9 mouse cellular contexts compared by ENCODE assay signal in genomic region chr9:113441770-113442411, GRCm38 (mm10).
DNase-seq lines count a peak whose midpoint lies in the region; ATAC-seq and TF ChIP-seq lines count a peak whose summit lies in the region.
"Had no signal": no experiment of that assay in that cellular context is flagged by ENCODE, and none has a peak within 500 bp of the region (broad histone marks: within the 10 kb centered on the region; RNA-seq: fewer than 3 reads in every experiment).

No protein-coding gene starts in this region.

- H3K4me1 ChIP-seq in E14TG2a.4 (replicated peaks; ENCODE audit: low read depth, low read length) = peaks cover 30% of the 10 kb centered on the region
- H3K4me1 ChIP-seq in forebrain, embryonic 14.5 days (ENCODE audit: control insufficient read depth, insufficient read depth, low read length) = no peaks in the 10 kb centered on the region
- no peaks in the 10 kb centered on the region for H3K4me1 ChIP-seq in liver, embryonic 16.5 days (ENCODE audit: control insufficient read depth, low read depth, low read length)
- 0 out of 2 replicates have a peak, but pooled peaks cover 4% of the 10 kb centered on the region for H3K4me1 ChIP-seq in neural tube, embryonic 14.5 days (ENCODE audit: control insufficient read depth, insufficient read depth, low read length)

- 8% methylated on average over 21 of the region's 21 CpGs for WGBS in forebrain, embryonic 14.5 days
- 7% methylated on average over 21 of the region's 21 CpGs for WGBS in liver, embryonic 16.5 days (ENCODE audit: insufficient replicate concordance)
- 6% methylated on average over 21 of the region's 21 CpGs for WGBS in neural tube, embryonic 14.5 days

- H3K9ac ChIP-seq in forebrain, embryonic 14.5 days (ENCODE audit: low read length) = peak overlapping the region; percentile 35
- no peak overlapping the region for H3K9ac ChIP-seq in liver, embryonic 16.5 days (ENCODE audit: low read depth, low read length)
- no peak overlapping the region for H3K9ac ChIP-seq in neural tube, embryonic 14.5 days (replicated peaks; ENCODE audit: low read depth, low read length)

- peak overlapping the region; percentile 60 for H3K4me3 ChIP-seq in E14TG2a.4 (replicated peaks; ENCODE audit: low read length)
- no peak overlapping the region for H3K4me3 ChIP-seq in forebrain, embryonic 14.5 days (ENCODE audit: low read depth, low read length)
- peak overlapping the region; percentile 32; the same call in 1 of the 2 replicates for H3K4me3 ChIP-seq in liver, embryonic 16.5 days (ENCODE audit: low read depth, low read length)
- H3K4me3 ChIP-seq in neural tube, embryonic 14.5 days (ENCODE audit: low read depth, low read length) = peak overlapping the region; percentile 12; the same call in 1 of the 2 replicates
- H3K4me3 ChIP-seq: erythroblast, embryonic 14.5 days had no signal

- TF ChIP-seq CTCF in E14TG2a.4 (conservative IDR thresholded peaks at IDR 0.05; ENCODE audit: low read length) = peak; percentile 88

- intact Hi-C loops in heart, postnatal 25 days (cut with DNase I) = no loop called here

- no peaks in the 10 kb centered on the region for H3K9me3 ChIP-seq in E14TG2a.4 (ENCODE audit: low read length)
- H3K9me3 ChIP-seq in forebrain, embryonic 14.5 days (replicated peaks; ENCODE audit: control insufficient read depth, low read length) = no peaks in the 10 kb centered on the region
- no peaks in the 10 kb centered on the region for H3K9me3 ChIP-seq in liver, embryonic 16.5 days (replicated peaks; ENCODE audit: control insufficient read depth, low read length)
- H3K9me3 ChIP-seq in neural tube, embryonic 14.5 days (ENCODE audit: control insufficient read depth, low read length) = no peaks in the 10 kb centered on the region

- DNase-seq in c-Kit-positive CD71-positive TER-119-positive erythroid progenitor cells, embryonic 14.5 days (ENCODE audit: low spot score) = peak; percentile 12
- peak; percentile 91 for DNase-seq in forebrain, embryonic 14.5 days (ENCODE audit: low spot score)
- DNase-seq in heart, postnatal 25 days (ENCODE audit: low spot score) = peak; percentile 5
- peak; percentile 83 for DNase-seq in layer of hippocampus, adult 11-12 months (ENCODE audit: low spot score)
- peak; percentile 37 for DNase-seq in thymus, postnatal 25 days

- H3K27ac ChIP-seq in forebrain, embryonic 14.5 days (ENCODE audit: low read depth, low read length) = no peak overlapping the region
- no peak overlapping the region for H3K27ac ChIP-seq in liver, embryonic 16.5 days (ENCODE audit: low read length)
- H3K27ac ChIP-seq in neural tube, embryonic 14.5 days (ENCODE audit: low read depth, low read length) = no peak overlapping the region

- H3K27me3 ChIP-seq in E14TG2a.4 (ENCODE audit: insufficient read depth, low read length) = no peaks in the 10 kb centered on the region
- no peaks in the 10 kb centered on the region for H3K27me3 ChIP-seq in forebrain, embryonic 14.5 days (replicated peaks; ENCODE audit: control insufficient read depth, insufficient read depth, low read length)
- no peaks in the 10 kb centered on the region for H3K27me3 ChIP-seq in liver, embryonic 16.5 days (ENCODE audit: control insufficient read depth, insufficient read depth, low read depth, low read length)
- H3K27me3 ChIP-seq in neural tube, embryonic 14.5 days (ENCODE audit: control insufficient read depth, insufficient read depth, low read length) = no peaks in the 10 kb centered on the region

- no peaks in the 10 kb centered on the region for H3K36me3 ChIP-seq in E14TG2a.4 (ENCODE audit: insufficient read depth, low read length)
- no peaks in the 10 kb centered on the region for H3K36me3 ChIP-seq in forebrain, embryonic 14.5 days (ENCODE audit: control insufficient read depth, insufficient read depth, low read length)
- H3K36me3 ChIP-seq in liver, embryonic 16.5 days (ENCODE audit: control insufficient read depth, insufficient read depth) = no peaks in the 10 kb centered on the region
- no peaks in the 10 kb centered on the region for H3K36me3 ChIP-seq in neural tube, embryonic 14.5 days (ENCODE audit: control insufficient read depth, insufficient read depth, low read length)

- peak; percentile 88 for ATAC-seq in forebrain, embryonic 14.5 days
- no peak for ATAC-seq in liver, embryonic 16.5 days (ENCODE audit: low read depth)
- peak; percentile 77; the same call in 1 of the 2 replicates for ATAC-seq in neural tube, embryonic 14.5 days (ENCODE audit: low read depth)

- peak overlapping the region; percentile 44 for H3K4me2 ChIP-seq in forebrain, embryonic 14.5 days (ENCODE audit: low read length)
- H3K4me2 ChIP-seq in liver, embryonic 16.5 days (ENCODE audit: low read depth, low read length) = peak overlapping the region; percentile 42
- H3K4me2 ChIP-seq in neural tube, embryonic 14.5 days (ENCODE audit: low read depth, low read length) = peak overlapping the region; percentile 45

Comparison
In these comparisons a context has a peak if more than half of its experiments do, and no peak if none do; other contexts are left out.
1. DNase-seq: peak in every context shown above with its lines; median percentile 91 in forebrain, embryonic 14.5 days; 83 in layer of hippocampus, adult 11-12 months; 37 in thymus, postnatal 25 days; 12 in c-Kit-positive CD71-positive TER-119-positive erythroid progenitor cells, embryonic 14.5 days; 5 in heart, postnatal 25 days.